Mouse (Mus musculus) urinary bladder, postnatal 36 days (tissue): ENCODE results near the gene Arhgef3.

Source experiments
- DNase-seq, 2 experiments: peaks; one replicate each; pipeline ENCODE4 v3.0.0; 2022; ENCODE audit warnings: low spot score in 2 of 2, mixed read lengths in 1 of 2

The Arhgef3 gene

GRCm38 (mm10) chr14:27412699-27413098, 298.0 kb downstream of the Arhgef3 start:
- DNase-seq = no peak

- no peak for DNase-seq
Observed at GRCm38 (mm10) chr14:27413961-27414360, 299.3 kb downstream of the Arhgef3 start.

GRCm38 (mm10) chr14:27420816-27421215, 306.1 kb downstream of the Arhgef3 start:
- DNase-seq = no peak

GRCm38 (mm10) chr14:27422301-27422700, 307.6 kb downstream of the Arhgef3 start:
- DNase-seq = no peak

- DNase-seq = peak; percentile 90 to 95
Observed at GRCm38 (mm10) chr14:27428573-27428972, 313.9 kb downstream of the Arhgef3 start, which contains the start of gene Fam208a. Gene Fam208a (plus strand): TSS chr14:27428834.

- peak; percentile 67 to 86 for DNase-seq
Observed at GRCm38 (mm10) chr14:27428973-27429711, 314.4 kb downstream of the Arhgef3 start.

- no peak for DNase-seq
Observed at GRCm38 (mm10) chr14:27430280-27430679, 315.6 kb downstream of the Arhgef3 start.

- no peak for DNase-seq
Observed at GRCm38 (mm10) chr14:27432064-27432463, 317.4 kb downstream of the Arhgef3 start.

- DNase-seq = no peak
Observed at GRCm38 (mm10) chr14:27436116-27436515, 321.4 kb downstream of the Arhgef3 start.

- DNase-seq = no peak
Observed at GRCm38 (mm10) chr14:27436826-27437225, 322.1 kb downstream of the Arhgef3 start.

GRCm38 (mm10) chr14:27440921-27441320, 326.2 kb downstream of the Arhgef3 start:
- no peak for DNase-seq

- no peak for DNase-seq
Observed at GRCm38 (mm10) chr14:27444851-27445281, 330.2 kb downstream of the Arhgef3 start.

GRCm38 (mm10) chr14:27446963-27447362, 332.3 kb downstream of the Arhgef3 start:
- no peak for DNase-seq
